Mouse (Mus musculus): ENCODE results near the gene Cntn4. TPM values are rescaled to one million over a fixed set of nuclear protein-coding genes. Genes with fewer than 3 reads are reported as not detected.

The Cntn4 gene
- polyA plus RNA-seq, 1 experiment from 2014 or later = 0.11 TPM

DNA sequence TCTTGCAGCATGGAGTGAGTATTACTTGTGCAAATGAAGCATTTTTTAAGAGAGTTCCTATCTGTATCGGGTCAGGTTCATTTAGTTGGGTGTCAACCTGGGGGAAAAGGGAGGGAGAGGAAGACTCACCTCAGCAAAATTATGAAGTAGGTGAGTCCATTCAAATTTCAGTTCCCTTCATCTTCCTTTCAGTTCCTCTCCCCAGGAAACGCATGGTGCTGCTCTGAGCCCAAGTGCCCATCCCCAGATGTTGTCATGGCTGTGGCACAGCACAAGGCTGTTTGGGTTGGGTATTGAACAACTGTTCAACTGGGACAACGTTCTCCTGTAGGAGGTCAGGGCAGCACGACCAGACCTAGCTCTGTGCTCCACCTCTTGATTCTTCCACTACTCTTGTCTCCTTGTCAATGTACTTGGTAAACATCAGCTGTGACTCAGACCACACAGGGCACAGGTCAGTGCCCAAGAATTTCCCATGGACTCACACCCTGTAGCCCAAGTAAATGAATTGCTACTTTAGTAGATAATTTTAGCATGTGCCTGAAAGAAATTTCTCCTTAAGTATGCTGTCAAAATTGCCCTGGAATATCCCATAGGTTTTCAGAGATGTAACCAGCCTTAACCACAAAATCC is 1052.3 kb downstream of the Cntn4 start:
- ATAC-seq = no peak
- Histone ChIP-seq H3K9me3 (replicated peaks) (no peaks in the 10 kb centered on the region), H3K27me3 (replicated peaks) (no peaks in the 10 kb centered on the region), H3K36me3 (no peaks in the 10 kb centered on the region), H3K9ac (no peak overlapping the region), H3K4me2 (no peak overlapping the region), H3K4me1 (no peaks in the 10 kb centered on the region), H3K4me3 (no peak overlapping the region), H3K27ac (no peak overlapping the region)
- WGBS (ENCODE audit: insufficient replicate concordance) = 56% methylated on average over 4 of the region's 4 CpGs

GRCm38 (mm10) chr6:106732563-106732962 is 1055.1 kb downstream of the Cntn4 start:
- ATAC-seq = no peak
- H3K27me3 ChIP-seq (replicated peaks) = no peaks in the 10 kb centered on the region

DNA sequence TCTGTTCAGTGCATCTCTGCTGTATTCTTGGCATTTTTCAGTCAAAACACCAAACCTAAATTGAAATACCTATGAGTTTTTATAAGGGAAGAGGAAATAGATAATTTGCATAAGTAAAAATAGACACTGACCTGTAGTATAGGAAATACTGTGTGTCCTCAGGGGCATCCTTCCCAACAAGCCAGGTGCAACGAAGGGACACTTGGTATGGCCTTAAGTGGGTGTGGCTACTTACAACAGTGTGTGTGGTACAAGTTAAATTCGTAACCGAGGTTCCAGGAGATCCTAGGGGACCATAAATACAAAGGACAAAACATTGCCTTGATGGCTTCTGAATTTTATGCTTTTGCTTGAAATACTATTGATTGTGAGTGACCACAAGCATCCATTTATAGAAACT is 1060.8 kb downstream of the Cntn4 start:
- no peak overlapping the region for H3K27ac ChIP-seq
- H3K27me3 ChIP-seq (replicated peaks) = no peaks in the 10 kb centered on the region
- H3K36me3 ChIP-seq = no peaks in the 10 kb centered on the region
- no peaks in the 10 kb centered on the region for H3K9me3 ChIP-seq (replicated peaks)
- ATAC-seq = no peak
- H3K4me1 ChIP-seq = no peaks in the 10 kb centered on the region
- no peak overlapping the region for H3K4me2 ChIP-seq
- 55% methylated on average over 3 of the region's 3 CpGs for WGBS (ENCODE audit: insufficient replicate concordance)
- no peak overlapping the region for H3K4me3 ChIP-seq
- H3K9ac ChIP-seq = no peak overlapping the region

More at GRCm38 (mm10) chr6:106732563-106732962, 1055.1 kb downstream of the Cntn4 start:
- no peak overlapping the region for H3K27ac ChIP-seq
- no peaks in the 10 kb centered on the region for H3K4me1 ChIP-seq
- H3K9me3 ChIP-seq (replicated peaks) = no peaks in the 10 kb centered on the region
- H3K9ac ChIP-seq = no peak overlapping the region
- no peaks in the 10 kb centered on the region for H3K36me3 ChIP-seq
- H3K4me2 ChIP-seq = no peak overlapping the region
- WGBS (ENCODE audit: insufficient replicate concordance) = 37% methylated on average over 4 of the region's 4 CpGs
- H3K4me3 ChIP-seq = no peak overlapping the region

- WGBS (ENCODE audit: insufficient replicate concordance) = 74% methylated on average over 1 of the region's 1 CpGs
- H3K27ac ChIP-seq = no peak overlapping the region
- H3K4me3 ChIP-seq = no peak overlapping the region
- no peak for ATAC-seq
- H3K4me1 ChIP-seq = no peaks in the 10 kb centered on the region
- H3K36me3 ChIP-seq = no peaks in the 10 kb centered on the region
- H3K4me2 ChIP-seq = no peak overlapping the region
- no peak overlapping the region for H3K9ac ChIP-seq
- no peaks in the 10 kb centered on the region for H3K27me3 ChIP-seq (replicated peaks)
- no peaks in the 10 kb centered on the region for H3K9me3 ChIP-seq (replicated peaks)
Measured at GRCm38 (mm10) chr6:106740244-106740825, 1062.9 kb downstream of the Cntn4 start.

GRCm38 (mm10) chr6:106743556-106744233 is 1066.2 kb downstream of the Cntn4 start:
- WGBS (ENCODE audit: insufficient replicate concordance) = 59% methylated on average over 7 of the region's 7 CpGs
- Histone ChIP-seq H3K9ac (no peak overlapping the region), H3K4me1 (no peaks in the 10 kb centered on the region), H3K36me3 (no peaks in the 10 kb centered on the region), H3K9me3 (replicated peaks) (no peaks in the 10 kb centered on the region), H3K4me2 (no peak overlapping the region), H3K27ac (no peak overlapping the region), H3K27me3 (replicated peaks) (no peaks in the 10 kb centered on the region), H3K4me3 (no peak overlapping the region)
- ATAC-seq = no peak

DNA sequence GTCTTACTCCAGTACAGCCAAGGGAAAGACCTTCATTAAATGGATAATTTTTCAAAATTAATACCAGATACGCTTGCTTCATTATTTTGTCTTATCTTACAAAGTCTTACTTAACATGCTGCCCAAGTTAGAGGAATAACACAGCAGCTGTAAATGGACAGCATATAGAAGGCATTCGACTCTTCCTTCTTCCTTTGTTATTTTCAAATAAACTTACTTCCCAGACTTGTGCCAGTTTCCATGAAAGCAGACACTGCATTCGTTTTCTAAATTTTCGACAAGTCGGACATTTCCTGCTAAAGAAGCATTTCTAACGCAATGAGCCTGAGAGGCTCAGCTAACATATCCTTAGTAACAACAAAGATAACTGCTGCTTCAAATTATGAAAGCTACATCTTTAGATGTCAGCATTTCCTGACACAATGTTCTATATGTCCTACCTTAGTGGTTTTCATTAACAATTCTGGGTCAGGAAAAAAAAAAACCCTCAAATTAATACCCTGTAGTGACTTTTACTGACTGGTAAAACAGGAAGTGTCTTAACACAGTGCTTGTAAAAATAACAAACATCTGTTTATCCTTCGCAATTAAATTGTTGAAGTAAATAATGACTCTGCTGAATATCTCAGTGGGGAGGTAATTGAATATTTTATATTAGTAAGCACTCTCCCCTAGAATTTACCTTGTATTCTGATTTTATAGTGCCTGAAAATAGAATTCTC is 1068.4 kb downstream of the Cntn4 start:
- 56% methylated on average over 7 of the region's 7 CpGs for WGBS (ENCODE audit: insufficient replicate concordance)
- Histone ChIP-seq H3K4me2 (no peak overlapping the region), H3K27me3 (replicated peaks) (no peaks in the 10 kb centered on the region), H3K4me1 (peaks cover 4% of the 10 kb centered on the region; the same call in 1 of the 2 replicates), H3K27ac (no peak overlapping the region), H3K9ac (no peak overlapping the region), H3K9me3 (replicated peaks) (no peaks in the 10 kb centered on the region), H3K36me3 (no peaks in the 10 kb centered on the region), H3K4me3 (no peak overlapping the region)
- ATAC-seq = no peak

GRCm38 (mm10) chr6:106747251-106747650 is 1069.8 kb downstream of the Cntn4 start:
- peaks cover 4% of the 10 kb centered on the region; the same call in 1 of the 2 replicates for H3K4me1 ChIP-seq
- no peak overlapping the region for H3K4me3 ChIP-seq
- no peak for ATAC-seq
- H3K27me3 ChIP-seq (replicated peaks) = no peaks in the 10 kb centered on the region
- WGBS (ENCODE audit: insufficient replicate concordance) = 76% methylated on average over 5 of the region's 5 CpGs
- H3K4me2 ChIP-seq = no peak overlapping the region
- no peak overlapping the region for H3K27ac ChIP-seq
- no peaks in the 10 kb centered on the region for H3K9me3 ChIP-seq (replicated peaks)
- H3K9ac ChIP-seq = no peak overlapping the region
- H3K36me3 ChIP-seq = no peaks in the 10 kb centered on the region

DNA sequence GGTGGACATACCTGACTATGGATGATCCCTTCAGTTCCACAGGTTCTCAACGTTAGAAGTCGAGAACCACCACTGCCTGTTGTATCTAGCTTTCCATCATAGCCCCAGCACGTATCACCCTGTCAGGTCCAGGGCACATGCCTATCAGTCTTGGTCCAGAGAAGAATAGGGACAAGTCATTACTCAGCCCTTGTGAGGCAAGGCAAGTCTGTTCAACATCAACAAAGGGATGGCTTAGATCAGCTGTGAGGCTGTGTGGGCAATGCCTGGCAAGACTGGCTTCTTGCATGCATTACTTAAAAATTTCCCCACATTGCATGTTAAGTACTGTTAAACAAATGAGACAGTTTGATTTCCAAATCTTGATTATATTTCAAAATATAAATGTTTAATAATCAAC is 1070.3 kb downstream of the Cntn4 start:
- H3K9me3 ChIP-seq (replicated peaks) = no peaks in the 10 kb centered on the region

More for the DNA sequence above, 1070.3 kb downstream of the Cntn4 start:
- Histone ChIP-seq H3K4me2 (no peak overlapping the region), H3K4me3 (no peak overlapping the region), H3K27ac (no peak overlapping the region), H3K27me3 (replicated peaks) (no peaks in the 10 kb centered on the region), H3K4me1 (peaks cover 4% of the 10 kb centered on the region; the same call in 1 of the 2 replicates), H3K36me3 (no peaks in the 10 kb centered on the region), H3K9ac (no peak overlapping the region)
- no peak for ATAC-seq
- 45% methylated on average over 3 of the region's 3 CpGs for WGBS (ENCODE audit: insufficient replicate concordance)
